Mouse (Mus musculus): Measurements from ENCODE around the gene Arid5b.

The Arid5b gene

DNA sequence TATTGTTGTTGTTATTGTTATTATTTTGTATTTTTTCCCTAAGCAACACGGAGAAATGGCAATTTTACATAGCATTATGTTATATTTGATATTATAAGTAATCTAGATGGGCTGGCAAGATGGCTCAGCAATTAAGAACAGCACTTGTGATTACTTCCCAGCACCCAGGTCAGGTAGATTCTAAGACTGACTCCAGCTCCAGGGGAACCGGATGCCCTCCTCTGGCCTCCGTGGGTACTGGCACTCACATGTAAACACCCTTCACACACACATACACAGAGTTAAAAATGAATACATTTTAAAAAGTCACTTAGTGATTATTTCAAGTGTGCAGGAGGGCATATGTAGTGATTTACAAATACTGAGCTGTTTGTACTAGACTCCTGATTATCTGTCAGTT, 190.8 kb downstream of the Arid5b start:
- no peak for DNase-seq (ENCODE audit: low spot score)

DNA sequence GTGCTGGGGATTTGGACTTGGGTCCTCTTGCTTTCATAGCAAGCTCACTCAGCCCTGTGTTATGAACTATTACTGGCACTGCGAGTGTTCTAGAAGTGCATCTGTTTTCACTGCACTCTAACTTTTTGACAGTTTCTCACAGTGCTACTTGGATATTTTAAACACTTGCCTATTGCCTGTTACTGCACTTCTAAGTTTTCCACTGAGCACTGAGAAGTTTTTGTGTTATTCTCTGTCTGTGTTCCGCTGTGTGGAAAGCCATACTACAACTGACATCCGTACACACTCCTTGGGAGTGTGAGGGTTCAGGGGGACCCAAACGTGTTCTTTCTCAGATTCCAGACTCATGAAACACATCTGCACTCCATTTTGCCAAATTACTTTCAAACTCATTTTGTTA, 191.6 kb downstream of the Arid5b start:
- DNase-seq (ENCODE audit: low spot score), result no peak

DNA sequence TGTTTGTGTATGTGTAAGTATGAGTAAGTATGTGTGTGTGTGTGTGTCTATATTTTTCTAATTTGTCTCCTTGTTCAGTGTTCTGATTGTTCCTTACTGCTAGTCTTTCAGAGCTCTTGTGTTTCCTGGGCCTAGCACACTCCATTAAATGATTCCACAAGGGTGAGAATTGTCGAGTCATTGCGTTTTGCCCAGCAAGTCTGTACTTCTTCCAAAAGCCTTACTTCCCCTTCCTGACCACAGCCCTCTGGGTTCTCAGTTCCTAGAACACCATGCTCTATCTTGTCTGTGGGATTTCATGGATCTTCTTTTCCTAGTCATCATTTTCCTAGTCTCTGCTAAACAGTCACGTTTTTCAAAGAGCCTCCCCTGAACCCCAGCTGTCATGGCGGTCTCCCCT, 193.0 kb downstream of the Arid5b start:
- no peak for DNase-seq (ENCODE audit: low spot score)

DNA sequence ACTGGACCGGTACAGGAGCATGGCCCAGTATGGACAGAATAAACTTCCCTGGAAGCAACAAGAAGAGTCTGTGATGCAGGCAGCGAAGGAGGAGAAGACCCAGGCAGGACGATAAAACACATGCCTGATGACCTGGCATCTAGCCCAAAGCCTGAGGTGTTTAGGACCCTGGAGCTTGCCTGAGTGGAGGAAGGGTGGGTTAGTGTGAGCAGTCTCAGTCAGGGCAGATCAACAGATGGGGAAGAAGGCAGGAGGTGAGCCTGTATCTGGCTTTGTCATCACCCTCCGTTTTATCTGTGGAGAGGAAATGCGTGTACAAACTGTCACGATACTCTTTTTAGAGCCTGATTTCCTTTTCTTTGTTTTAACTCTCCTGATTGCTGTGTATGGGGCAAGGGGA, 196.8 kb downstream of the Arid5b start:
- no peak for DNase-seq (ENCODE audit: low spot score)

DNA sequence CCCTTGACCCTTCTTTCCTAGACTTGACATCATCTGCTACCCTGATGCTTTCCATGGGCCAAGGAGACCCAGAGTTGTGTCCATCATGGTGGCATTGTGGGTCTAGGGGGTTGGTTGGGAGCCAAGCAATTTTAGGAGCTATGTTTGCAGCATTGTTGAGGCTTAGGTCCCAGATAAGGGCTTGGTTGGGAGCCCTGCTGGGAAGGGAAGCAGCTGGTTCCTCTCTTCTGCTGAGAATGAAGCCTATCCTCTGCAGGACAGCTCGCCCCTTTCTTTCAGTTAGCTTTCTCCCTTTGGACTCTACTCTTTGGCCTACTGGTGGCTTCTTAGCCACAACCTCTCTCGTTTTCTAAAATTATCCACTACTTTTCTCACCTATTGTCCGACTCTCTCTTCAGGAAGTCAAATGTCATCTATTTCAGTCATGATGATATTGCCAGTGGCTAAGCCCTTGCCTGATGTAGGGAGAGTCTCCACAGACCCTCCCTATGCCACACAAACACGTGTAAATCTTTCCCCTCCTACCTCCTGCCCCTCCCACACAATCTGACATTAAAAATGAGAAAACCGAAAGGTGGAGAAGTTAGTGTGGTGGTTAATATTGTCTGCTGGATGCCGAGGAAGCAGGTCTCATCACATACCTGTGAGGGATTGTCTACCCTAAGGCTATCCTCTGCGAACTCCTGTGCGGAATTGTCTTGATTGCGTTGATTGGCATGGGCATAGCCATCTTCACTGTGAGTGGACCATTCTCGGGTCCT, 198.4 kb downstream of the Arid5b start:
- DNase-seq (ENCODE audit: low spot score), result no peak

DNA sequence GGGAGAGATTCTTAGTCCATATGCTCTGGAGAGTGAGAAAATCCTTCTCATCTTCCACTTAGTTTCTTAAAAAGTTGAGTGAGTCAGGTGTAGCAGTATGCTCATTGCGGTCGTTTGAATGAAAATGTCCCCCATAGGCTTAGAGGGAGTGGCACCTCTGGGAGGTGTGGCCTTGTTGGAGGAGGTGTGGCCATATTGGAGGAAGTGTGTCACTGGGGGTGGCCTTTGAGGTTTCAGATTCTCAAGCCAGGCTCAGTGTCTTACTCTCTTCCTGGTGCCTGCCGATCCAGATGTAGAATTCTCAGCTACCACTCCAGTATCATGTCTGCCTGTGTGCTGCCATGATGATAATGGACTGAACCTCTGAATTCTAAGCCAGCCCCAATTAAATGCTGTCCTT, 199.8 kb downstream of the Arid5b start:
- DNase-seq (ENCODE audit: low spot score), result no peak

DNA sequence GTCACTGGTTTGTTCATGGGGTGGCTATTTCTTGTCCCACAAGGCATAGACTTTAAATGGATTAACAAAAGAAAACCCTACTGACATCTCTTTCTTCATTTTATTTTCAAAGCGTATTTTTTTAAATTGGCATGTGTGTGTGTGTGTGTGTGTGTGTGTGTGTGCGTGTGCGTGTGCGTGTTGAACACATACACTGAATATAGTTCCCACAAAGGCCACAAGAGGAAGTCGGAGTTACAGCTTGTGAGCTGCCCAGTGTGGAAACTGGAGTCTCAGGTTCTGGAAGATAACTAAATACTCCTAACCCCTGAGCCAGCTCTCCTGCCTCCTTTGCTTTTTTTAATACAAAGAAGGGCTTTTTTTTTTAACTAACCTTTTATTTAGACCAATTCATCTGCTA, 203.4 kb downstream of the Arid5b start:
- no peak for DNase-seq (ENCODE audit: low spot score)

DNA sequence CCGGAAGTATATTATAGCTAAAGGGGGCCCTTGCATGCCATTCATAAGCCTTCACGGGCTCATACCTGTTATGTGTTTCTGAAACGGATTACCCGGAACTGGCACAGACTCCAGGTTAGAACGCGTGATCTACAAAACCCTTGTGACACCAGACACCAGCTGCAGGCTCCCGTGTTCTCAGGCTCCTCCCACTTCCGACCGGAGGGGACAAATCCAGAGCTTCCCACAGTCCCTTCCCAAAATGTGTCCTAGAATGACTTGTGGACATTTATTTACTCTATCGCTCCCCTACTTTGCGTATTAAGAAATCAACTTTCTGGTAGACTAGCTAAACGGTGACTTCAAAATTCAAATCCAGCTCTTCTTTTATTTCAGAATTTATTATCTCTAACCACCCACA, 204.2 kb downstream of the Arid5b start:
- DNase-seq (ENCODE audit: low spot score), result no peak

DNA sequence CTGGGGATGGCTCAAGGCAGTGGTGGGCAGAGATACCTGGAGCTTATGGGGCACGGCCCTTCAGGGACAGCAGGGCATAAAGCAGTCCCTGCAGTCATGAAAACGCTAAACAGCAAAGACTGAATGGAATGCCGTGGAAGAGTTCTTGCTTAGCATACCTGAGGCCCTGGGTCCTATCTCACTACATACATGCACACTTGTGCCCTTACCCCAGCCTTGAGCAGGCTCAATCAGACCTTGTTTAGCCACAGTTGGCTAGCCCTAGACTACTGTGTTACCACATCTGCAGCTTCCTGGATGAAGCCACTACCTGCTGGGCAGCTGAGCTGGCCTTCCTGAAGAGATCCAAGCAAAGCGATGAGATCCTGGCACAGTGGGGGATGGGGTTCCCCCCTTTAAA, 205.9 kb downstream of the Arid5b start:
- DNase-seq (ENCODE audit: low spot score), result no peak

DNA sequence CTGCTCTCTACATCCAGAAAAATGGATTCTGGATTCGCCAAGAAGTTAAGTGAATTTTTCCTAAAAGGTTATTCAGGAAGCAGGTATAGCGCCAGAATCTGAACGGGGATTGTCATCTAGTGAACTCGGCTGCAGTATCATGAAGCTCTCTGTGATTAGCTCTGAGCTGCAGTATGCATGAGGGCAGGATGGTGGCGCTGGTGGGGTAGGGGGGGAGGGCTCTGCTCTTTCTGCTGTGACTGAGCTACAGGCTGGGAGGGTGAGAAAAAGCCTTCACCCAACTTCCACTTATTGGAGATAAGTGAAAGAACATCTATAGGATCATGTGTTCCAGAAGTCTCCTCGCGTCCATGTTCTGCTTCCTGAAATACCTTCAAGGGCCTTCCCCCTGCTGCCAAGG, 207.5 kb downstream of the Arid5b start:
- DNase-seq (ENCODE audit: low spot score), result no peak

DNA sequence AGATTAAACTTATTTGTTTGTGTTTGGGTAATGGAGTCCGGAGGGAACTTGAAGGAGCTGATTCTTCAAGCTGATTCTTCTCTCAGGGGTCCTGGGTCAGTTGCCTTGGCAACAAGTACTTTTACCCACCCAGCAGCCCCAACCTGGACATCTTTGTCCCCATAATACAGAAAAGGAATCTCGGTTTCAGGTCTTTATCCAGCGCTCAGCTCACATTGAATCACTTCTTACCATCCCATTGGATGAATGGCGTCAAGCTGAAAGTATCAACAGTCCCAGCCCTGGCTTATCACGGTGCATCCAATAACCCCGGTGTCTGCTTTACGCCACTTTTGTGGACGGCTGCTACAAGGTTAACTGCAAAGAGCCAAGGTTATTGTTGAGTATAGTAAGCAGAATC, 210.1 kb downstream of the Arid5b start:
- DNase-seq (ENCODE audit: low spot score), result no peak

DNA sequence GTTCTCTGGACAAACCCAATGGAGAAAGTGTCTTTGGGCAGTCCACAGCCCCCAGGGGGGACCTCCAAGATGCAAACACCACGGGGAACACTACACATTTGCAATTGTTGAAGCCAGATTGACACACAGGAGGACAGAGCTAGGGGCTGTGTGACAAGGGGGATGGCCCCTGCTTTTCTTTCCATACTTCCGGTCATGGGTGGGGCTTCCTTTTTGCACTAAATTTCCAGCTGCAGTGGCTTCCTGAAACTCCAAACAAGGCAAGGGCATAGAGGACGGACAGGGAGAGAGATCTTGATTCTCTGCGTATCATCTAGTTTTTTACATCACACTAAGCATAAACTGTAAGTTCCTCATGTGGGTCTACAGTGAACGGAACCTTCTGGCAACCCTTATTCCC, 210.6 kb downstream of the Arid5b start:
- DNase-seq (ENCODE audit: low spot score), result no peak

DNA sequence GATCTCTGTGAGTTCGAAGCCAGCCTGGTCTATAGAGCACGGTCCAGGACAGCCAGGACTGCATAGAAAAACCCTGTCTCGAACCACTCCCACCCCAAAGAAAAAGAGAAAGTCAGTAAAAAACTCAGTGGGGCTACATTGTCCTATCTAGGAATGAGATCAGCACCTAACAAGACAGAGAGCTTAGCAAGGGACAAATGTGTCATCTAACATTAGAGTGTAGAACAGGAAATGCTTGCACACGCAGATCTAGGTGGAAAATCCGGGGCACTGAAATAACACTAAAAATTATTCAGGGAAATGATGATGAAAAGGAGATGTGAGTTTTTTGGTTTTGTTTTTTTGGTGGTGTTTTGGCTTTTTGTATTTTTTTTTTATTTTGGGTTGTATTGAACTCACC, 212.4 kb downstream of the Arid5b start:
- DNase-seq (ENCODE audit: low spot score), result no peak

DNA sequence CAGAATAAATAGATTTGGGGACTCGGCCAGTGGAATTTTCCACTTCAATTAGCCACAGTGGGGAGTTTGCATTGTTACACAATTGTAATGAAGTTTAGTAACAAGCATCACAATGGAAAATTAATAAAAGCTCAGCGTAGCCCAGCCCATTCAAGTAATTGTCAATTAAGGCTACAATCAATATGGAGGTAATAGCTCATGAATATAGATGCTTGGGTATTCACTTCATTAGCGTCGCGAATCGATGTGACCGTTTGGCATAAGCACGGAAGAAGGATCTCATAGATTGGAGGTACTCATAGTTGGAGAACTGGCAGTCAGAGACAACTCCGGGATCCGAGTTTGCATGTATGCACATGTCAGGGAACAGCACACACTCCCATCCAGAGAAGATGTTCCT, 214.0 kb downstream of the Arid5b start:
- no peak for DNase-seq (ENCODE audit: low spot score)

DNA sequence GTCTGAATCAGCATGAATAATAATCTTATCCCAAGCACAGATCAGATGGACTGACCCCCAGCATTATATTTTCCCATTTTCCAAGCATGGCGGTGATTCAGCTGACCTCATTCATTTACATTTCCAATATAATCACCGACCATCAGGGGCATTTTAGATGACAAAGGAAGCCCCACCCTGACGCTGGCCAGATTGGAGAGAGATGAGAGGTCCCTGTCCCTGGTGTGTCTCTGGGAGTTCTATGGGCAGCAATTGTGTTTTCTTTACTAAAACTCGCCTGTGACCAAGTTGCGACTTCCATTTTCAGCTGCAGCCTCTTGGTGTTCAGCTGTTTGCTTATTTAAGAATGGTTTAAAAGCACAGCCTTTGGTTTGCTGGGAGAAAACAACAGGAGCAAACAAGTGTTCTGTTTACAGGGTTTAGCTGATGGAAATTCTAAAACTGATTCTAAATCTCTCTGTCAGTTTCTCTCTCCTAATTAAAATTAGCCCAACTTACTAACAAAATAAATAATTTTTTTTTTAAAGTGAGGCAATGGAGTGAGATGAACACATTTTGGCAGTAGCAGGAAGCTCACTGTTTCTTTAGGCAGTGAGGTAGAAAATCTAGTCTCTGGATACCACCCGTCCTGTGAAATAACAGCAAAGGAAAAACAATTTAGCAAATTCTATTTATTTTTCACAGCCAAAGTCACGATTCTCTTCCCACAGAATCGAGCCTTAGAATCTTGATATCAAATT, 214.6 kb downstream of the Arid5b start:
- no peak for DNase-seq (ENCODE audit: low spot score)

DNA sequence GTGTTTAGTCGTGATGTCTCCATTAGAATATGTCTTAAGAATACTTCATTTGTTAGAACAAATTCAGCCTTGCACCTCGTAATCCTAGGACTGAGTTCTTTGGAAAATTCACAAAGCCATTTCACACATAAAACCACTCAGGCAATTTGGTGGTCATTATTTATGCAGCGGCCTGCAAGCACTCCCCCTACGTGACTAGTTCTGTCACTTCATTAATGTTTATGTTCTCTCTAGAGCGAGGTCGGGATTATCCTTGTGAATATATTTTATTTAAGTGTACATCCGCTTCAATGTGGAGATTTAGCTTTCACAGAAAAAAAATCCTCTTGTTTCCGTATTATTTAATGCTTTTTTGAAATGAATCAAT, 217.3 kb downstream of the Arid5b start:
- no peak for DNase-seq (ENCODE audit: low spot score)

DNA sequence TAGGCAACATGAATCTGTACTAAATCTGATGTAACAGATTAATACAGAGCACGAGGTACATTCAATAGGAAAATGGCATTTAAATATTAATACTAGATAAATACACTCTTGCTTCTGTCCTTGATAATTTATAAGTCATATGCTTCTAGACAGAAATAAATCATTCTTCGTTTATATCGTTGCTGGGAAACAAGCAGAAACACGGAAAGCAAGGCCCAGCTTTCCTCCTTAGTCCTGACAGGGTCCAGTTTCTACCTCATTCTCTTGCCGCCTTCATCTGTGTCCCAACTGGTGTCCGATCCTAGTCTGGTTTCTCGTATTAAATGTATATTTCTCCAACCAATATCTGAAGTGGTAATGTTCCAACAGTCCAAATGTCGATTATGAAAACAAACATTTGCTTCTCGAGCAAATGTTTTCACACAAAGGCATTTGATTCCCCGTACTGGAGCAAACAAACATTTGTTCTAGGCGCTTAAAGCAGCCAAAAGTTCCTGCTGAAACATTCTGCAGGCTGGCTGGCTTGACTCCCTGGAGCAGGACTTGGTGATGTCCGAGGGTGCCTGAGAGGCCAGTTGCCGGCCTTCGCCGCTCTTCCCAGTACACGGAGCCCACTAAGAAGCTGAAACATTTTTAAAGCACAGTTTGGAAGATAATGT, 217.8 kb downstream of the Arid5b start:
- no peak for DNase-seq (ENCODE audit: low spot score)

DNA sequence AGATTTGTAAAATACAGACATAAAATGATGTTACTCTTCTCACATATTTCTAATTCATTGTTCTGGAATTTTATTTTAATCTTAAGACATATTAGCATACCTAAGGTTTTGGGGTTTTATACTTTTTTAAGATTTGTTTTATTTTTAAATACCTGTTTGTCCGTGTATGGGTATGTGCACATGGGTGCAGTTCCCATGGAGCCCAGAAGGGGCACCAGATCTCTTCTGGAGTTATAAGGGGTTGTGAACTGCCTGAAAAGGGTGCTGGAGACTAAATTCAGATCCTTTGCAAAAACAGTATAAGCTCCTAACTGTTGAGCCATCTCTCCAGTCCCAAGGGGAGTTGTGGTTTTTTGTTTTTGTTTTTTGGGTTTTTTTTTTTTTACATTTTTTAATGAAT, 220.2 kb downstream of the Arid5b start:
- no peak for DNase-seq (ENCODE audit: low spot score)

DNA sequence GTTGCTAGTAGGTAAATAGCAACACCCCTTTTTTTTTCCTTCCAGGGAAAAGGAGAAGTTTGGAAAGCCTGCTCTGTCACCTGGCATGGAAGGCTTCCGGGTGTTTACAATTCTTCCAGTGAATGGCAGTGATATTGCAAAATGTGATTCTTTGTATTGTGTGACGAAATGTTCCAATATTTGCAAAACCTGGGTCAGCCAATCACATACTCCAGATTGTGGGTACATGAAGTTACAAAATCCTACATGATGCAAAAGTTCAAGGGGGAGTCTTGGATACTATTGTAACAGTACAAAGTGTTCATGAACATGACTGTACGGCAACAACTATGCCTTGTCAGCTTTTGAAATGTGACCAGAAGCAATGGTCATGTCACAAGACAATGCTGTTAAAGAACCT, 220.7 kb downstream of the Arid5b start:
- DNase-seq (ENCODE audit: low spot score), result no peak

DNA sequence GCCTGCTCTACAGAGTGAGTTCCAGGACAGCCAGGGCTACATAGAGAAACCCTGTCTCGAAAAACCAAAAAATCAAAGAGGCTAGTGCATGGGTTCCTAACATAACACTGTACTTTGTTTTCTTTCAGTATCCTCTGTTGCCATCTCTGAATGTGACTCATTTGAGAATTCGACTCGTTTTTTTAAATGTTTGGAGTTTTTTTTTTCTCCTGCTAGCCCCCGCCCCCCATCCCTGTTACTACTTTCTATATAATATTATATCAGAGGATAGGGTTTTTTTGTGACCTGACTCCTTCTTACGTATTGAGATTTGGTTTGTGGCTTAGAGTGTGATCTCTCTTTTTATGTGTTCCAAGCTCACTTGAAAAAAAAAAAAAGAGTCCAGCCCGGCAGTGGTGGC, 223.8 kb downstream of the Arid5b start:
- no peak for DNase-seq (ENCODE audit: low spot score)

DNA sequence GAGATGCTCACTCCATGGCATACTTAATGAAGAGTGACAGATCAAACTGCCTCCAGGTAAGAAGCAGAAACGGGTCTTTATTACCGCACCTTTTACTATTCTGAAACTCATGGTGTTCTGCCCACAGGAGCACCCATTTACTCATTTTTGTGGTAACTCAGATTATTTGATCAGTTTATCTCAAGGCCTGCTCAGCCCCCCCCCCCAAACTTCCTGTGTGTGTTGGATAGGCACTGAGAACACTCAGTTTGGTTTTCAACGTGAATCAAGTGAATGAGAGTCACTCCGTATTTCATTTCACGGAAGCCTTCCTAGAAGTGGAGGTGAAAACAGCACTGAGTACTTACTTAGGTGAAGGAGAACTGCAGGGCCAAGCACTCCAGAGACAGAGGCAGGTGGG, 224.4 kb downstream of the Arid5b start:
- no peak for DNase-seq (ENCODE audit: low spot score)

DNA sequence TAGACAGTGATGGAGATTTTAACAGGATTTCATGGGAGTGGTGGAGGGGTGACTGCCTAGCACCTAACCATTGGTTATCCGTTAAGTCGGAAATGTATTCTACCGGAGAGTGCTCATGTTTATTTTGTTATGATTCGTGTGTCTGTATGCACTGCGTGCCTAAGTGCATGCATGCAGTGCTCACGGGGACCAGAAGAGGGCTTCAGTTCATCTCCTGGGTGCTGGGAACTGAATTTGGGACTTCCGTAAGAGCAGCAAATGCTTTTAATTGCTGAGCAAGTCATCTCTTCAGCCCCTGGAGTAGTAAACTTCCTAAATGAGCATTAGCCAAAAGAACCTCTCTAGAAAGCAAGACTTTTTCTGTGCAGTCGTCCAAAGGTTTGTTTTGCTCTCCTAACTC, 226.2 kb downstream of the Arid5b start:
- DNase-seq (ENCODE audit: low spot score), result no peak

DNA sequence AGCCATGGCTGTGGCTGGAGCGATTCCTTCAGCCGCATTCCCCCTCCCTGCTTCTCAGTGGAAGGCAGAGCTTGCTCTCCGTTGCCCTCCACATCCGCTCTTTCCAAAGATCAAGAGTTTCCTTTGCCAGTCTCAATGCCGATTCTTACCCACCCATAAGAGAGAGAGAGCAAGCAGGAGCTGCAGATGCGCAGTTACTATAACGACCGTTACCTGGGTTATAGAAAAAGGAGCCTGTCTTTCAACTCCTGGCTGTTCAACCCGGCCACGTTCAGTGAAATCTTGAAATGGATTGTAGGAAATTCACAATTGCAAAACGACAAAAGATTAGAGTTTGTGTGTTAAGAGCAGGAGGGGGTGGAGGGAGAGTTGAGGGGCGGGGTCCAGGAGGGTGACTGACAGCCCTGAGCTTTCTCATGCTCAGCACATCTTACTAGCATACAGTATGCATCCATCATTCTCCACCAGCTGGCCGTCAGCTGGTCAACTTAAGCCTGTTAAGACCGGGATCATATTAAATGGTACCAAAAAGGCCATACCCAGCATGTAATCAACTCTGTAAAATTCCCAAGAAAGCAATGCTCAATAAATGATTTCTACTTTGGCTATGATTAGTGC, 227.1 kb downstream of the Arid5b start:
- DNase-seq (ENCODE audit: low spot score), result no peak

Measured in layer of hippocampus, adult 11-12 months (tissue).